Mouse (Mus musculus) testis, adult 2 months (tissue): ENCODE measurements around the gene Eef1akmt3. TPM values are rescaled to one million over a fixed set of nuclear protein-coding genes. Genes with fewer than 3 reads are reported as not detected.

ENCODE experiments used
- H3K27ac ChIP-seq: fragments of 200-500 bp; 2 replicates; pipeline ENCODE4 v1.5.1; 2012; ENCODE audit warnings: low read depth, low read length; ENCODE audit not compliant: control insufficient read depth, insufficient read depth
- H3K27me3 ChIP-seq: fragments of 200-500 bp; 2 replicates; pipeline ENCODE4 v1.6.1; 2012; ENCODE audit warnings: mild to moderate bottlenecking, low read length, moderate library complexity; ENCODE audit not compliant: control insufficient read depth, insufficient read depth
- H3K36me3 ChIP-seq: fragments of 200-500 bp; 2 replicates; pipeline ENCODE4 v1.6.1; 2012; ENCODE audit warnings: mild to moderate bottlenecking, low read length; ENCODE audit not compliant: control insufficient read depth, insufficient read depth
- H3K4me1 ChIP-seq: fragments of 200-500 bp; 2 replicates; pipeline ENCODE4 v1.6.1; 2012; ENCODE audit warnings: low read length; ENCODE audit not compliant: control insufficient read depth, insufficient read depth
- H3K4me3 ChIP-seq: fragments of 200-500 bp; 2 replicates; pipeline ENCODE4 v1.5.1; 2012; ENCODE audit warnings: low read depth, mild to moderate bottlenecking, low read length, moderate library complexity, mixed read lengths; ENCODE audit not compliant: control insufficient read depth
- CTCF ChIP-seq: fragments of 200-500 bp; IDR thresholded peaks from 2 replicates; pipeline ENCODE4 v1.5.1; 2012; ENCODE audit warnings: low read depth, mild to moderate bottlenecking, inconsistent platforms, low read length, moderate library complexity; ENCODE audit not compliant: control insufficient read depth, insufficient read depth, insufficient replicate concordance
- POLR2A ChIP-seq: fragments of 200-500 bp; IDR thresholded peaks from 2 replicates; pipeline ENCODE4 v1.6.1; 2012; ENCODE audit warnings: low read depth, mild to moderate bottlenecking, inconsistent platforms, low read length, moderate library complexity; ENCODE audit not compliant: control insufficient read depth
- polyA plus RNA-seq: library from polyadenylated mRNA; depleted of rRNA; stranded (reverse); fragments of >200 nt; gene quantifications from 2 replicates; pipeline ENCODE4 v1.2.3, GENCODE M21; 2012

The Eef1akmt3 gene
- polyA plus RNA-seq, 1 experiment: 0.05 TPM

GRCm38 (mm10) chr10:127000529-127000928 lies 40.8 kb downstream of the Eef1akmt3 start, which contains the start of gene Avil:
Avil (plus strand) TSS chr10:127000709.
- Histone ChIP-seq H3K27me3 (no peaks in the 10 kb centered on the region), H3K36me3 (no peaks in the 10 kb centered on the region), H3K4me1 (no peaks in the 10 kb centered on the region), H3K4me3 (no peak within 1 kb of the TSS), H3K27ac (no peak within 1 kb of the TSS)
- no peak for TF ChIP-seq CTCF
- no peak for TF ChIP-seq POLR2A

- no peaks in the 10 kb centered on the region for H3K4me1 ChIP-seq
- TF ChIP-seq POLR2A (no peak), CTCF (no peak)
- no peaks in the 10 kb centered on the region for H3K36me3 ChIP-seq
- H3K27me3 ChIP-seq: no peaks in the 10 kb centered on the region
- no peak overlapping the region for H3K27ac ChIP-seq
- no peak overlapping the region for H3K4me3 ChIP-seq
Observed at GRCm38 (mm10) chr10:126997340-126998113, 43.8 kb downstream of the Eef1akmt3 start.

- Histone ChIP-seq H3K36me3 (no peaks in the 10 kb centered on the region), H3K27ac (no peak overlapping the region), H3K4me3 (no peak overlapping the region), H3K27me3 (no peaks in the 10 kb centered on the region), H3K4me1 (no peaks in the 10 kb centered on the region)
- no peak for TF ChIP-seq POLR2A
- TF ChIP-seq CTCF: no peak
Observed at GRCm38 (mm10) chr10:126993621-126994020, 47.7 kb downstream of the Eef1akmt3 start.

DNA sequence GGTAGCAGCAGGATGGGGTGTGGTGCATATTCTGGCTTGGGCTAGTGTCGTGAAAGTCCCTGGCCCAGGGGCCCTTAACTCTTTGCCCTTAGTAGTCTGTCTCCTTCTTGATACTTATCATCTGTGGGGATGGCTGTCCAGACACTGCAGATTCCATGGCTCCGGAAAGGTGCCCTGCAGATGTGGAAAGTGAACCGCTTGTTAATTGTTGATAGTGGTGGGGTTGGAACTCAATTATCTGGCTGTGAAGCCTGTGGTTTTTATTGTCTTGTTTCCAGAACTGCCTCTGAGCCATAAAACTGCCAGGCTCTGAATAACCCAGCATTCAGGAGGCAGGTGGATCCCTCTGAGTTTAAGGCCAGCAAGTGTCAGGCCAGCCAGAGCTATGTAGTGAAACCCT lies 49.6 kb downstream of the Eef1akmt3 start:
- Histone ChIP-seq H3K4me1 (peaks cover 2% of the 10 kb centered on the region; the same call in 1 of the 2 replicates), H3K4me3 (no peak overlapping the region), H3K27me3 (no peaks in the 10 kb centered on the region), H3K27ac (no peak overlapping the region), H3K36me3 (no peaks in the 10 kb centered on the region)
- TF ChIP-seq POLR2A (no peak), CTCF (no peak)

DNA sequence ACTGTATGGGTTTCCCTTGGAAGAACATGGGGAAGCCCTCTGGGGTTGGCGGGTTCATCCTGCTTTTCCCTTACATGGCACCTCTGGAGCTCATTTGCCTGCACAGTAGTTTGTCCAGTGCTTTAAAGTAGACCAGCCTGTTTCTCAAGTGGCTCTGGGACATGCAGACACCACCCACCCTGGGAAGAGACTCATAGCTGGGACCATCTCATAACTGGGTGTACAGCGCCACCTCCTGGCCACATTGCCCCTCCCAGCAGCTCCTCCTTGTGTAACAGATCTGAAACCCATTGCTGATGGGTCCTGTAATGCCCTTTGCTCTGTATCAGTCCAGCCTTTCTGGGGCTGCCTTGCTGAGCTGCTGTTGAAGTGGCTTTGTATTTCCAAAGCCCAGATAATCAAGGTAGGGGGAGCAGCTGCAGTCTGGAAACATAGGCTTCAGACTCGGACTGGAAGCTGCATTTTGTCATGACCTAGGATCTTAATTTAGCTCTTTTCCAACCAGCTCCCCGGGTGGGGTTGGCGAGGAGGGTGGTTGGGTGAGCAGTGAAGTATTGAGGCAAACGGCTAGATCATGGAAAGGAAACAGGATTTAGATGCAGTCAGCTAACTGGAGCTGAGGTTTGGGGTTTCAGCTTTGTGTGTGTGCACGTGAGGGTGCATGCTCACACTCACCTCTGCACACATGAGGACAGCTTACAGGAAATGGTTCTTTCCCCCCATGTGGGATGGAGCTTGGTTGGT lies 50.8 kb downstream of the Eef1akmt3 start:
- no peaks in the 10 kb centered on the region for H3K36me3 ChIP-seq
- H3K4me1 ChIP-seq: peaks cover 2% of the 10 kb centered on the region; the same call in 1 of the 2 replicates
- no peaks in the 10 kb centered on the region for H3K27me3 ChIP-seq
- TF ChIP-seq POLR2A (no peak), CTCF (peak; percentile 87; the same call in 1 of the 2 replicates)
- no peak overlapping the region for H3K4me3 ChIP-seq
- H3K27ac ChIP-seq: no peak overlapping the region

DNA sequence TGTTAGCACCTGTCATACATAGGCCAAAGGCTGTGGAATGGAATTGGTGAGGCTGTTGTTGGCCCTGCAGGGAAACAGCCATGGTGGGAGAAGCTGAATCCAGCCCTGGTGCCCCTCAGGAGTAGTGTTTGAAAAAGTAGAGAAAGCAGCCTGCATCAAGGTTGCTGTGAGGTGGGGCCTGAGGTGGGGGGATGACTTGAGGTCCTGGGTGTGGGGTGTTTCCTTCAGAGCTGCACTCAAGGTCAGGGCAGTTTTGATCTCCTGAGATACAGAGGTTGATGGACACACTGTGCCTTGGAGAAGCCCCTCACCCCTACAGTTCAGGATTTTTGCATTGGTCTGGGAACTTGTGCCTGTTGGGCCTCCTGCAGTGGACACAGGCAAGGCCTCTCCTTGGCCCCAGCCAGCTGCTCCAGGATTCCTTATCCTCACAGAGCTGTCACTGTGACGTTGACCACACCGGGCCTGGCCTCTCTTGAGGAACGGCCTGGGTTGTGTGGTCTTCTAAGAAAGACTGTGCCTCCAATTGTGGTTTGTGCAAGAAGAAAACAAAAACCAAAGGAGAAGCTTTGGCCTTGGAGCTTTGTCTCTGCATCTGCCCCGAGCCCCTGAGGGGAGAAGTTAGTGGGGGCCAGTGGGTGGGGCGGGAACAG lies 52.7 kb downstream of the Eef1akmt3 start:
- Histone ChIP-seq H3K27me3 (no peaks in the 10 kb centered on the region), H3K4me3 (no peak overlapping the region), H3K27ac (no peak overlapping the region), H3K4me1 (peaks cover 14% of the 10 kb centered on the region), H3K36me3 (no peaks in the 10 kb centered on the region)
- no peak for TF ChIP-seq POLR2A
- TF ChIP-seq CTCF: no peak
